Mouse (Mus musculus): Measurements from ENCODE around the gene Dynll1. TPM values are rescaled to one million over a fixed set of nuclear protein-coding genes. Genes with fewer than 3 reads are reported as not detected.
A peak's percentile ranks its signal among the peaks of the same experiment; 100 is the strongest.

Gene Dynll1
- polyA plus RNA-seq (2015; fragmentation: Nextera tagmentation; extraction: Ambion mirVana), result 1,079 and 1,146 TPM in 2 replicates

GRCm38 (mm10) chr5:115300792-115301614 lies at the start of gene Dynll1:
Gene Dynll1, minus strand, starts transcription at chr5:115300999.
- ATAC-seq (replicated peaks; ENCODE audit: insufficient number of reproducible peaks, insufficient read depth, low FRiP score, low read depth), result peak; percentile 98
- 1% methylated on average over 58 of the region's 66 CpGs for WGBS
- Histone ChIP-seq H3K27me3 (no peaks in the 10 kb centered on the region), H3K27ac (peak within 1 kb of the TSS; percentile 94), H3K9me3 (replicated peaks) (no peaks in the 10 kb centered on the region), H3K36me3 (peaks cover 27% of the 10 kb centered on the region), H3K4me3 (peak within 1 kb of the TSS; percentile 97), H3K4me2 (peak within 1 kb of the TSS; percentile 85), H3K9ac (peak within 1 kb of the TSS; percentile 92), H3K4me1 (replicated peaks) (peaks cover 29% of the 10 kb centered on the region)

GRCm38 (mm10) chr5:115349225-115349555 lies 48.4 kb upstream of the Dynll1 start:
- Histone ChIP-seq H3K27ac (peak overlapping the region; percentile 80), H3K4me3 (peak overlapping the region; percentile 84), H3K4me1 (replicated peaks) (peaks cover 17% of the 10 kb centered on the region), H3K4me2 (peak overlapping the region; percentile 76), H3K36me3 (peaks cover 26% of the 10 kb centered on the region), H3K9ac (peak overlapping the region; percentile 63), H3K27me3 (no peaks in the 10 kb centered on the region), H3K9me3 (replicated peaks) (no peaks in the 10 kb centered on the region)
- WGBS, result under 1% methylated on average over 18 of the region's 18 CpGs
- ATAC-seq (replicated peaks; ENCODE audit: insufficient number of reproducible peaks, insufficient read depth, low FRiP score, low read depth), result no peak

GRCm38 (mm10) chr5:115348546-115349224 lies 47.9 kb upstream of the Dynll1 start, which contains the start of gene Cox6a1:
Gene Cox6a1, minus strand, starts transcription at chr5:115348981.
- ATAC-seq (replicated peaks; ENCODE audit: insufficient number of reproducible peaks, insufficient read depth, low FRiP score, low read depth), result peak; percentile 96
- no peaks in the 10 kb centered on the region for H3K9me3 ChIP-seq (replicated peaks)
- peak within 1 kb of the TSS; percentile 84 for H3K4me3 ChIP-seq
- H3K9ac ChIP-seq, result peak within 1 kb of the TSS; percentile 88
- H3K27ac ChIP-seq, result peak within 1 kb of the TSS; percentile 80
- under 1% methylated on average over 72 of the region's 74 CpGs for whole genome bisulfite sequencing
- peaks cover 17% of the 10 kb centered on the region for H3K4me1 ChIP-seq (replicated peaks)
- no peaks in the 10 kb centered on the region for H3K27me3 ChIP-seq
- peaks cover 32% of the 10 kb centered on the region for H3K36me3 ChIP-seq
- H3K4me2 ChIP-seq, result peak within 1 kb of the TSS; percentile 85

- no peak; the same call in 1 of the 2 replicates for ATAC-seq (replicated peaks; ENCODE audit: insufficient number of reproducible peaks, insufficient read depth, low FRiP score, low read depth)
- WGBS, result under 1% methylated on average over 5 of the region's 5 CpGs
- H3K36me3 ChIP-seq, result peaks cover 43% of the 10 kb centered on the region
- peak overlapping the region; percentile 72 for H3K27ac ChIP-seq
- peak overlapping the region; percentile 88 for H3K9ac ChIP-seq
- no peaks in the 10 kb centered on the region for H3K9me3 ChIP-seq (replicated peaks)
- H3K27me3 ChIP-seq, result no peaks in the 10 kb centered on the region
- peaks cover 20% of the 10 kb centered on the region for H3K4me1 ChIP-seq (replicated peaks)
- peak overlapping the region; percentile 84 for H3K4me3 ChIP-seq
- H3K4me2 ChIP-seq, result peak overlapping the region; percentile 85
These were observed 46.8 kb upstream of the Dynll1 start for GRCm38 (mm10) chr5:115347564-115347963.

- Histone ChIP-seq H3K27me3 (no peaks in the 10 kb centered on the region), H3K4me3 (peak overlapping the region; percentile 90), H3K27ac (peak overlapping the region; percentile 78), H3K9ac (peak overlapping the region; percentile 89), H3K4me2 (peak overlapping the region; percentile 86), H3K4me1 (replicated peaks) (peaks cover 33% of the 10 kb centered on the region), H3K9me3 (replicated peaks) (no peaks in the 10 kb centered on the region), H3K36me3 (peaks cover 43% of the 10 kb centered on the region)
- ATAC-seq (replicated peaks; ENCODE audit: insufficient number of reproducible peaks, insufficient read depth, low FRiP score, low read depth), result peak; percentile 48
- WGBS, result 9% methylated on average over 36 of the region's 36 CpGs
These were observed 40.7 kb upstream of the Dynll1 start for GRCm38 (mm10) chr5:115341314-115342165.

- under 1% methylated on average over 62 of the region's 62 CpGs for WGBS
- peaks cover 43% of the 10 kb centered on the region for H3K36me3 ChIP-seq
- ATAC-seq (replicated peaks; ENCODE audit: insufficient number of reproducible peaks, insufficient read depth, low FRiP score, low read depth), result peak; percentile 91
These were observed 39.9 kb upstream of the Dynll1 start, which contains the start of the genes Gatc and Triap1 for GRCm38 (mm10) chr5:115340577-115341313. Gene Gatc, minus strand, starts transcription at chr5:115341178. Gene Triap1, plus strand, starts transcription at chr5:115341225.

GRCm38 (mm10) chr5:115340007-115340406 lies 39.2 kb upstream of the Dynll1 start:
- 0 out of 2 replicates have a peak overlapping the region, but pooled peaks have one; percentile 89 for H3K9ac ChIP-seq
- H3K4me2 ChIP-seq, result peak overlapping the region; percentile 86
- peak overlapping the region; percentile 90 for H3K4me3 ChIP-seq
- peaks cover 43% of the 10 kb centered on the region for H3K36me3 ChIP-seq
- H3K9me3 ChIP-seq (replicated peaks), result no peaks in the 10 kb centered on the region
- H3K27ac ChIP-seq, result no peak overlapping the region
- peaks cover 28% of the 10 kb centered on the region for H3K4me1 ChIP-seq (replicated peaks)
- ATAC-seq (replicated peaks; ENCODE audit: insufficient number of reproducible peaks, insufficient read depth, low FRiP score, low read depth), result no peak
- H3K27me3 ChIP-seq, result no peaks in the 10 kb centered on the region
- WGBS, result 21% methylated on average over 7 of the region's 7 CpGs

More at GRCm38 (mm10) chr5:115340577-115341313, 39.9 kb upstream of the Dynll1 start, which contains the start of the genes Gatc and Triap1:
- H3K9me3 ChIP-seq (replicated peaks), result no peaks in the 10 kb centered on the region
- H3K27me3 ChIP-seq, result no peaks in the 10 kb centered on the region
- H3K4me3 ChIP-seq, result peak within 1 kb of the TSS; percentile 90
- peak within 1 kb of the TSS; percentile 78 for H3K27ac ChIP-seq
- H3K4me1 ChIP-seq (replicated peaks), result peaks cover 28% of the 10 kb centered on the region
- peak within 1 kb of the TSS; percentile 86 for H3K4me2 ChIP-seq
- H3K9ac ChIP-seq, result peak within 1 kb of the TSS; percentile 89

- no peaks in the 10 kb centered on the region for H3K9me3 ChIP-seq (replicated peaks)
- WGBS, result 48% methylated on average over 3 of the region's 3 CpGs
- peaks cover 60% of the 10 kb centered on the region for H3K36me3 ChIP-seq
- peak overlapping the region; percentile 31 for H3K27ac ChIP-seq
- no peak overlapping the region for H3K9ac ChIP-seq
- 0 out of 2 replicates have a peak, but pooled peaks have one; percentile 19 for ATAC-seq (replicated peaks; ENCODE audit: insufficient number of reproducible peaks, insufficient read depth, low FRiP score, low read depth)
- H3K27me3 ChIP-seq, result no peaks in the 10 kb centered on the region
- peaks cover 29% of the 10 kb centered on the region for H3K4me1 ChIP-seq (replicated peaks)
- no peak overlapping the region for H3K4me2 ChIP-seq
- H3K4me3 ChIP-seq, result no peak overlapping the region
These were observed 32.8 kb upstream of the Dynll1 start for GRCm38 (mm10) chr5:115333626-115334025.

- Histone ChIP-seq H3K4me2 (peak overlapping the region; percentile 16; the same call in 1 of the 2 replicates), H3K27ac (peak overlapping the region; percentile 77), H3K36me3 (peaks cover 55% of the 10 kb centered on the region), H3K4me1 (replicated peaks) (peaks cover 35% of the 10 kb centered on the region), H3K4me3 (no peak overlapping the region), H3K27me3 (no peaks in the 10 kb centered on the region), H3K9me3 (replicated peaks) (no peaks in the 10 kb centered on the region), H3K9ac (no peak overlapping the region)
- WGBS, result 63% methylated on average over 9 of the region's 9 CpGs
- ATAC-seq (replicated peaks; ENCODE audit: insufficient number of reproducible peaks, insufficient read depth, low FRiP score, low read depth), result no peak; the same call in 1 of the 2 replicates
These were observed 30.2 kb upstream of the Dynll1 start for GRCm38 (mm10) chr5:115330955-115331354.
